Mouse (Mus musculus) lung, embryonic 16.5 days (tissue): ENCODE measurements around the gene Chst5. TPM values are rescaled to one million over a fixed set of nuclear protein-coding genes. Genes with fewer than 3 reads are reported as not detected.

Experiments
- polyA plus RNA-seq: library from polyadenylated mRNA; unstranded; fragments of >200 nt; fragmentation: Nextera tagmentation; extraction: Ambion mirVana; gene quantifications from 2 replicates; pipeline ENCODE4 v1.2.1, GENCODE M21; 2015

Gene Chst5
- polyA plus RNA-seq, 1 experiment from 2014 or later: 14.2 TPM

Other genes with a start within 250 kb of the Chst5 start
- gene Ctrb1, start 219.4 kb downstream of the Chst5 start, polyA plus RNA-seq: 1.2 TPM in 1 of 2 replicates, not detected in the other
- gene Bcar1, start 166.6 kb downstream of the Chst5 start, polyA plus RNA-seq: 49.2 and 52.1 TPM in 2 replicates
- 193 and 203 TPM in 2 replicates for gene Cfdp1, start 56.2 kb downstream of the Chst5 start, polyA plus RNA-seq
- 10.1 and 10.9 TPM in 2 replicates for gene Tmem170, start 33.7 kb downstream of the Chst5 start, polyA plus RNA-seq
- gene Tmem231, start 23.4 kb upstream of the Chst5 start, polyA plus RNA-seq: 17.5 and 19.6 TPM in 2 replicates
- gene Gabarapl2, start 30.3 kb upstream of the Chst5 start, polyA plus RNA-seq: 195 and 218 TPM in 2 replicates
- 7.5 and 8.8 TPM in 2 replicates for gene Adat1, start 81.9 kb upstream of the Chst5 start, polyA plus RNA-seq
- gene Kars, start 100.9 kb upstream of the Chst5 start, polyA plus RNA-seq: 159 and 172 TPM in 2 replicates
- gene Terf2ip, start 101.0 kb upstream of the Chst5 start, polyA plus RNA-seq: 23.1 and 23.3 TPM in 2 replicates
- gene Gm6793, start 104.6 kb upstream of the Chst5 start, polyA plus RNA-seq: 0.58 and 0.60 TPM in 2 replicates